Mouse (Mus musculus): ENCODE data around the gene Map3k21. TPM values are rescaled to one million over a fixed set of nuclear protein-coding genes. Genes with fewer than 3 reads are reported as not detected.

The Map3k21 gene
- polyA plus RNA-seq, 1 experiment, result not detected

- no peak overlapping the region for H3K4me3 ChIP-seq
- H3K79me2 ChIP-seq (ENCODE audit: control insufficient read depth, insufficient read depth), result no peaks in the 10 kb centered on the region
- TF ChIP-seq CEBPB (IDR thresholded peaks at IDR 0.05; ENCODE audit: insufficient read depth, poor library complexity, severe bottlenecking), result no peak
- no peak for TF ChIP-seq TCF3 (IDR thresholded peaks at IDR 0.05; ENCODE audit: insufficient read length, low read depth)
- no peak for TF ChIP-seq POLR2AphosphoS2 (IDR thresholded peaks at IDR 0.05; ENCODE audit: insufficient read length, low read depth)
- no peak for TF ChIP-seq REST (IDR thresholded peaks at IDR 0.05; ENCODE audit: insufficient read depth, insufficient read length)
- no peak for TF ChIP-seq SRF (IDR thresholded peaks at IDR 0.05; ENCODE audit: control insufficient read depth, insufficient read length, low read depth)
- no peak for TF ChIP-seq TCF12 (IDR thresholded peaks at IDR 0.05; ENCODE audit: insufficient read depth, poor library complexity, severe bottlenecking)
- TF ChIP-seq MYOG (IDR thresholded peaks at IDR 0.05; ENCODE audit: control insufficient read depth in 1 of 3, insufficient read depth in 1 of 3, insufficient read length in 2 of 3, low read depth in 2 of 3), result no peak
- no peak for TF ChIP-seq MYOD1 (IDR thresholded peaks at IDR 0.05; ENCODE audit: control insufficient read depth in 1 of 3, insufficient read length in 2 of 3, low read depth in 2 of 3)
- no peak for TF ChIP-seq MAX (IDR thresholded peaks at IDR 0.05; ENCODE audit: low read depth)
- no peak for TF ChIP-seq USF1 (IDR thresholded peaks at IDR 0.05; ENCODE audit: low read depth)
- TF ChIP-seq E2F4 (IDR thresholded peaks at IDR 0.05; ENCODE audit: insufficient read depth), result no peak
- no peak for TF ChIP-seq POLR2A (IDR thresholded peaks at IDR 0.05; ENCODE audit: insufficient read length, low read depth)
- H3K27me3 ChIP-seq (ENCODE audit: control insufficient read depth, insufficient read depth, insufficient read length), result peaks cover 1% of the 10 kb centered on the region
- no peak overlapping the region for H3ac ChIP-seq (ENCODE audit: control insufficient read depth, insufficient read length)
- H3K4me2 ChIP-seq (ENCODE audit: low read depth), result no peak overlapping the region
- H3K36me3 ChIP-seq (ENCODE audit: control insufficient read depth, insufficient read depth), result no peaks in the 10 kb centered on the region
These were observed 4.9 kb upstream of the Map3k21 start for GRCm38 (mm10) chr8:125905341-125905740.

- H3K4me3 ChIP-seq, result no peak overlapping the region
- H3ac ChIP-seq (ENCODE audit: control insufficient read depth, insufficient read length), result no peak overlapping the region
- peaks cover 11% of the 10 kb centered on the region for H3K27me3 ChIP-seq (ENCODE audit: control insufficient read depth, insufficient read depth, insufficient read length)
- TF ChIP-seq MYOD1 (IDR thresholded peaks at IDR 0.05; ENCODE audit: control insufficient read depth in 1 of 3, insufficient read length in 2 of 3, low read depth in 2 of 3), result no peak
- TF ChIP-seq SRF (IDR thresholded peaks at IDR 0.05; ENCODE audit: control insufficient read depth, insufficient read length, low read depth), result no peak
- TF ChIP-seq E2F4 (IDR thresholded peaks at IDR 0.05; ENCODE audit: insufficient read depth), result no peak
- TF ChIP-seq CEBPB (IDR thresholded peaks at IDR 0.05; ENCODE audit: insufficient read depth, poor library complexity, severe bottlenecking), result no peak
- no peak for TF ChIP-seq USF1 (IDR thresholded peaks at IDR 0.05; ENCODE audit: low read depth)
- TF ChIP-seq POLR2A (IDR thresholded peaks at IDR 0.05; ENCODE audit: insufficient read length, low read depth), result no peak
- no peak for TF ChIP-seq TCF12 (IDR thresholded peaks at IDR 0.05; ENCODE audit: insufficient read depth, poor library complexity, severe bottlenecking)
- TF ChIP-seq POLR2AphosphoS2 (IDR thresholded peaks at IDR 0.05; ENCODE audit: insufficient read length, low read depth), result no peak
- TF ChIP-seq REST (IDR thresholded peaks at IDR 0.05; ENCODE audit: insufficient read depth, insufficient read length), result no peak
- TF ChIP-seq TCF3 (IDR thresholded peaks at IDR 0.05; ENCODE audit: insufficient read length, low read depth), result no peak
- no peak for TF ChIP-seq MAX (IDR thresholded peaks at IDR 0.05; ENCODE audit: low read depth)
- no peak for TF ChIP-seq MYOG (IDR thresholded peaks at IDR 0.05; ENCODE audit: control insufficient read depth in 1 of 3, insufficient read depth in 1 of 3, insufficient read length in 2 of 3, low read depth in 2 of 3)
- no peaks in the 10 kb centered on the region for H3K79me2 ChIP-seq (ENCODE audit: control insufficient read depth, insufficient read depth)
- H3K4me2 ChIP-seq (ENCODE audit: low read depth), result no peak overlapping the region
- no peaks in the 10 kb centered on the region for H3K36me3 ChIP-seq (ENCODE audit: control insufficient read depth, insufficient read depth)
These were observed 2.9 kb upstream of the Map3k21 start for GRCm38 (mm10) chr8:125907311-125907710.

- Histone ChIP-seq H3K27me3 (ENCODE audit: control insufficient read depth, insufficient read depth, insufficient read length) (peaks cover 11% of the 10 kb centered on the region), H3ac (ENCODE audit: control insufficient read depth, insufficient read length) (no peak overlapping the region), H3K36me3 (ENCODE audit: control insufficient read depth, insufficient read depth) (no peaks in the 10 kb centered on the region), H3K4me2 (ENCODE audit: low read depth) (no peak overlapping the region), H3K79me2 (ENCODE audit: control insufficient read depth, insufficient read depth) (no peaks in the 10 kb centered on the region), H3K4me3 (no peak overlapping the region)
- TF ChIP-seq REST (IDR thresholded peaks at IDR 0.05; ENCODE audit: insufficient read depth, insufficient read length) (no peak), MYOG (IDR thresholded peaks at IDR 0.05; ENCODE audit: control insufficient read depth in 1 of 3, insufficient read depth in 1 of 3, insufficient read length in 2 of 3, low read depth in 2 of 3) (no peak), SRF (IDR thresholded peaks at IDR 0.05; ENCODE audit: control insufficient read depth, insufficient read length, low read depth) (no peak), CEBPB (IDR thresholded peaks at IDR 0.05; ENCODE audit: insufficient read depth, poor library complexity, severe bottlenecking) (no peak), MYOD1 (IDR thresholded peaks at IDR 0.05; ENCODE audit: control insufficient read depth in 1 of 3, insufficient read length in 2 of 3, low read depth in 2 of 3) (no peak), TCF3 (IDR thresholded peaks at IDR 0.05; ENCODE audit: insufficient read length, low read depth) (no peak), POLR2A (IDR thresholded peaks at IDR 0.05; ENCODE audit: insufficient read length, low read depth) (no peak), TCF12 (IDR thresholded peaks at IDR 0.05; ENCODE audit: insufficient read depth, poor library complexity, severe bottlenecking) (no peak), POLR2AphosphoS2 (IDR thresholded peaks at IDR 0.05; ENCODE audit: insufficient read length, low read depth) (no peak), MAX (IDR thresholded peaks at IDR 0.05; ENCODE audit: low read depth) (no peak), E2F4 (IDR thresholded peaks at IDR 0.05; ENCODE audit: insufficient read depth) (no peak), USF1 (IDR thresholded peaks at IDR 0.05; ENCODE audit: low read depth) (no peak)
These were observed 437 bp upstream of the Map3k21 start for GRCm38 (mm10) chr8:125909661-125910364.

DNA sequence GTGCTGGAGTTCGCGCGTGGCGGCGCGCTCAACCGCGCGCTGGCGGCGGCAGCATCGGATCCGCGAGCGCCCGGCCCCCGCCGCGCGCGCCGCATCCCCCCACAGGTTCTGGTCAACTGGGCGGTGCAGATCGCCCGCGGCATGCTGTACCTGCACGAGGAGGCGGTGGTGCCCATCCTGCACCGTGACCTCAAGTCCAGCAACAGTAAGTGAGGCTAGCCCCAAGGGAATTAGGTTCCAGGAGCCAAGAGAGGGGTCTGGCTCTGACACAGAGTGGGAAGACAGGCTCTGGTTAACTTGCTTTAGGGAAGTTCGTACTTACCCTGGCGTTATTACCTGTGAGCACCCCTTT lies 955 bp downstream of the Map3k21 start:
- TF ChIP-seq MYOG (IDR thresholded peaks at IDR 0.05; ENCODE audit: control insufficient read depth in 1 of 3, insufficient read depth in 1 of 3, insufficient read length in 2 of 3, low read depth in 2 of 3), result no peak
- no peak for TF ChIP-seq MYOD1 (IDR thresholded peaks at IDR 0.05; ENCODE audit: control insufficient read depth in 1 of 3, insufficient read length in 2 of 3, low read depth in 2 of 3)
- TF ChIP-seq USF1 (IDR thresholded peaks at IDR 0.05; ENCODE audit: low read depth), result no peak
- TF ChIP-seq POLR2AphosphoS2 (IDR thresholded peaks at IDR 0.05; ENCODE audit: insufficient read length, low read depth), result no peak
- TF ChIP-seq MAX (IDR thresholded peaks at IDR 0.05; ENCODE audit: low read depth), result no peak
- no peak for TF ChIP-seq E2F4 (IDR thresholded peaks at IDR 0.05; ENCODE audit: insufficient read depth)
- no peak for TF ChIP-seq REST (IDR thresholded peaks at IDR 0.05; ENCODE audit: insufficient read depth, insufficient read length)
- no peak for TF ChIP-seq SRF (IDR thresholded peaks at IDR 0.05; ENCODE audit: control insufficient read depth, insufficient read length, low read depth)
- TF ChIP-seq POLR2A (IDR thresholded peaks at IDR 0.05; ENCODE audit: insufficient read length, low read depth), result no peak
- TF ChIP-seq CEBPB (IDR thresholded peaks at IDR 0.05; ENCODE audit: insufficient read depth, poor library complexity, severe bottlenecking), result no peak
- no peak for TF ChIP-seq TCF12 (IDR thresholded peaks at IDR 0.05; ENCODE audit: insufficient read depth, poor library complexity, severe bottlenecking)
- no peak for TF ChIP-seq TCF3 (IDR thresholded peaks at IDR 0.05; ENCODE audit: insufficient read length, low read depth)
- H3K27me3 ChIP-seq (ENCODE audit: control insufficient read depth, insufficient read depth, insufficient read length), result peaks cover 11% of the 10 kb centered on the region

More for the DNA sequence above, 955 bp downstream of the Map3k21 start:
- no peaks in the 10 kb centered on the region for H3K36me3 ChIP-seq (ENCODE audit: control insufficient read depth, insufficient read depth)
- no peak overlapping the region for H3K4me2 ChIP-seq (ENCODE audit: low read depth)
- H3K79me2 ChIP-seq (ENCODE audit: control insufficient read depth, insufficient read depth), result no peaks in the 10 kb centered on the region
- no peak overlapping the region for H3K4me3 ChIP-seq
- no peak overlapping the region for H3ac ChIP-seq (ENCODE audit: control insufficient read depth, insufficient read length)

Measured in myocyte (in vitro differentiated cells).